8 mouse cellular contexts compared by ENCODE assay signal in genomic region chr19:7481541-7482265, GRCm38 (mm10). TPM values are rescaled to one million over a fixed set of nuclear protein-coding genes. Genes with fewer than 3 reads are reported as not detected.
A peak's percentile ranks its signal among the peaks of the same experiment; 100 is the strongest.
DNase-seq lines count a peak whose midpoint lies in the region; ATAC-seq and TF ChIP-seq lines count a peak whose summit lies in the region.

No protein-coding gene starts in this region.

- peak overlapping the region; percentile 92 for H3K4me3 ChIP-seq in forebrain, embryonic 13.5 days
- peak overlapping the region; percentile 85 for H3K4me3 ChIP-seq in hindbrain, postnatal 0 days (ENCODE audit: low read length)
- peak overlapping the region; percentile 86 for H3K4me3 ChIP-seq in myocyte

- peak overlapping the region; percentile 79 for H3K4me2 ChIP-seq in forebrain, embryonic 13.5 days
- peak overlapping the region; percentile 80 for H3K4me2 ChIP-seq in hindbrain, postnatal 0 days (ENCODE audit: low read depth, low read length)
- peak overlapping the region; percentile 74 for H3K4me2 ChIP-seq in myocyte (ENCODE audit: low read depth)

- H3K27me3 ChIP-seq in forebrain, embryonic 13.5 days, result no peaks in the 10 kb centered on the region
- H3K27me3 ChIP-seq in hindbrain, postnatal 0 days (ENCODE audit: insufficient read depth, low read length), result no peaks in the 10 kb centered on the region
- no peaks in the 10 kb centered on the region for H3K27me3 ChIP-seq in myocyte (ENCODE audit: control insufficient read depth, insufficient read depth, insufficient read length)

- peaks cover 5% of the 10 kb centered on the region for H3K36me3 ChIP-seq in forebrain, embryonic 13.5 days (ENCODE audit: poor library complexity, severe bottlenecking)
- no peaks in the 10 kb centered on the region for H3K36me3 ChIP-seq in hindbrain, postnatal 0 days (ENCODE audit: insufficient read depth, low read length)
- no peaks in the 10 kb centered on the region for H3K36me3 ChIP-seq in myocyte (ENCODE audit: control insufficient read depth, insufficient read depth)

- intact Hi-C loops in heart, postnatal 25 days (cut with DNase I), result loop anchor here (5.0 kb wide), 1 partner anchor 39 kb away; no protein-coding TSS in a partner anchor
- intact Hi-C loops in left cerebral cortex, postnatal 4 days (cut with DNase I), result no loop called here

- H3K79me2 ChIP-seq in myocyte (ENCODE audit: control insufficient read depth, insufficient read depth), result peaks cover 57% of the 10 kb centered on the region

- H3K9ac ChIP-seq in forebrain, embryonic 13.5 days, result peak overlapping the region; percentile 97
- H3K9ac ChIP-seq in hindbrain, postnatal 0 days (replicated peaks; ENCODE audit: low read length), result peak overlapping the region; percentile 96

- no peak for TF ChIP-seq CTCF in hindbrain, postnatal 0 days (IDR thresholded peaks at IDR 0.05; ENCODE audit: low read depth)

- peak; percentile 92 for DNase-seq in heart, adult 11 months
- DNase-seq in heart, postnatal 25 days (ENCODE audit: low spot score), result no peak
- peak; percentile 80 for DNase-seq in brain, adult 2 months (ENCODE audit: low read depth, low spot score)
- DNase-seq in hindbrain, postnatal 0 days (ENCODE audit: low spot score), result peak; percentile 79
- peak; percentile 71 for DNase-seq in left cerebral cortex, postnatal 4 days
- DNase-seq in thymus, postnatal 10 days (ENCODE audit: low spot score in 2 of 2), result peak; percentile 58 to 68

- WGBS in forebrain, embryonic 13.5 days, result 2% methylated on average over 12 of the region's 12 CpGs
- under 1% methylated on average over 12 of the region's 12 CpGs for WGBS in hindbrain, postnatal 0 days

- peak overlapping the region; percentile 40 for H3ac ChIP-seq in myocyte (ENCODE audit: control insufficient read depth, insufficient read length)

- peak overlapping the region; percentile 100 for H3K27ac ChIP-seq in forebrain, embryonic 13.5 days
- H3K27ac ChIP-seq in hindbrain, postnatal 0 days, result peak overlapping the region; percentile 100

- H3K4me1 ChIP-seq in forebrain, embryonic 13.5 days, result peaks cover 48% of the 10 kb centered on the region
- peaks cover 13% of the 10 kb centered on the region; the same call in 1 of the 2 replicates for H3K4me1 ChIP-seq in hindbrain, postnatal 0 days (ENCODE audit: insufficient read depth, low read length)

- no peaks in the 10 kb centered on the region for H3K9me3 ChIP-seq in forebrain, embryonic 13.5 days (replicated peaks)
- no peaks in the 10 kb centered on the region for H3K9me3 ChIP-seq in hindbrain, postnatal 0 days (ENCODE audit: low read length)

- ATAC-seq in forebrain, embryonic 13.5 days, result peak; percentile 30; the same call in 1 of the 2 replicates
- ATAC-seq in hindbrain, postnatal 0 days, result 0 out of 2 replicates have a peak, but pooled peaks have one; percentile 33

- TF ChIP-seq POLR2A in myocyte (IDR thresholded peaks at IDR 0.05; ENCODE audit: insufficient read length, low read depth), result no peak

TF ChIP-seq in myocyte, 11 proteins besides CTCF, POLR2A, EP300 and RAD21:
- TF ChIP-seq REST (IDR thresholded peaks at IDR 0.05; ENCODE audit: insufficient read depth, insufficient read length) (no peak), E2F4 (IDR thresholded peaks at IDR 0.05; ENCODE audit: insufficient read depth) (no peak), TCF3 (IDR thresholded peaks at IDR 0.05; ENCODE audit: insufficient read length, low read depth) (no peak), MYOG (IDR thresholded peaks at IDR 0.05; ENCODE audit: control insufficient read depth in 1 of 3, insufficient read depth in 1 of 3, insufficient read length in 2 of 3, low read depth in 2 of 3) (no peak), TCF12 (IDR thresholded peaks at IDR 0.05; ENCODE audit: insufficient read depth, poor library complexity, severe bottlenecking) (no peak), MYOD1 (IDR thresholded peaks at IDR 0.05; ENCODE audit: control insufficient read depth in 1 of 3, insufficient read length in 2 of 3, low read depth in 2 of 3) (no peak), USF1 (IDR thresholded peaks at IDR 0.05; ENCODE audit: low read depth) (no peak), POLR2AphosphoS2 (IDR thresholded peaks at IDR 0.05; ENCODE audit: insufficient read length, low read depth) (no peak), SRF (IDR thresholded peaks at IDR 0.05; ENCODE audit: control insufficient read depth, insufficient read length, low read depth) (no peak), CEBPB (IDR thresholded peaks at IDR 0.05; ENCODE audit: insufficient read depth, poor library complexity, severe bottlenecking) (no peak), MAX (IDR thresholded peaks at IDR 0.05; ENCODE audit: low read depth) (no peak)
TF ChIP-seq in myocyte: peak in this region for 0.

RNA-seq across cellular contexts. Expression of gene Rtn3, which starts 1.4 kb away (rescaled TPM):
- 10 to 100 TPM; 75.1 to 82.8 TPM for total RNA-seq in heart, postnatal 25 days (2021)
- polyA plus RNA-seq in forebrain, embryonic 13.5 days (2015; fragmentation: Nextera tagmentation; extraction: Ambion mirVana), result 395 and 428 TPM in 2 replicates
- total RNA-seq in hindbrain, postnatal 0 days (2014; rRNA removed), result 366 and 402 TPM in 2 replicates
- 672 and 704 TPM in 2 replicates for polyA plus RNA-seq in hindbrain, postnatal 0 days (2015; fragmentation: Nextera tagmentation; extraction: Ambion mirVana)
- 100 to 1,000 TPM; 589 to 625 TPM for total RNA-seq in left cerebral cortex, postnatal 4 days (2021)
- 65.7 TPM for polyA plus RNA-seq in myocyte (2012; fragmentation: generic; extraction: Trizol)

RNA-seq across cellular contexts. Expression of gene Atl3, which starts 12.1 kb away (rescaled TPM):
- total RNA-seq in heart, postnatal 25 days (2021), result 10 to 100 TPM; 15.5 to 19.2 TPM
- polyA plus RNA-seq in forebrain, embryonic 13.5 days (2015; fragmentation: Nextera tagmentation; extraction: Ambion mirVana), result 6.8 and 8.3 TPM in 2 replicates
- total RNA-seq in hindbrain, postnatal 0 days (2014; rRNA removed), result 7.2 and 11.1 TPM in 2 replicates
- polyA plus RNA-seq in hindbrain, postnatal 0 days (2015; fragmentation: Nextera tagmentation; extraction: Ambion mirVana), result 5.4 and 6.0 TPM in 2 replicates
- 10 to 100 TPM; 23.6 to 24.6 TPM for total RNA-seq in left cerebral cortex, postnatal 4 days (2021)
- 14.4 TPM for polyA plus RNA-seq in myocyte (2012; fragmentation: generic; extraction: Trizol)
